Mouse (Mus musculus) heart, adult 8-10 months (tissue): ENCODE measurements around the gene Gm28041. TPM values are rescaled to one million over a fixed set of nuclear protein-coding genes. Genes with fewer than 3 reads are reported as not detected.
"Not testable (repeated sequence)": the region's sequence is repeated elsewhere in the genome, so short reads cannot be mapped to it uniquely, and the experiment has no call there.

Experiments
- DNase-seq: peaks from one replicate; pipeline ENCODE4 v3.0.0; 2022; ENCODE audit warnings: low spot score
- total RNA-seq, 4 experiments: library from RNA; stranded (reverse); gene quantifications; 2 replicates each; pipeline ENCODE4 v1.2.4; 2022

Gene Gm28041
- total RNA-seq: 1 to 10 TPM in 3 of 4 experiments, under 1 TPM in 1; 0.53 to 1.9 (median 1.3) TPM

DNA sequence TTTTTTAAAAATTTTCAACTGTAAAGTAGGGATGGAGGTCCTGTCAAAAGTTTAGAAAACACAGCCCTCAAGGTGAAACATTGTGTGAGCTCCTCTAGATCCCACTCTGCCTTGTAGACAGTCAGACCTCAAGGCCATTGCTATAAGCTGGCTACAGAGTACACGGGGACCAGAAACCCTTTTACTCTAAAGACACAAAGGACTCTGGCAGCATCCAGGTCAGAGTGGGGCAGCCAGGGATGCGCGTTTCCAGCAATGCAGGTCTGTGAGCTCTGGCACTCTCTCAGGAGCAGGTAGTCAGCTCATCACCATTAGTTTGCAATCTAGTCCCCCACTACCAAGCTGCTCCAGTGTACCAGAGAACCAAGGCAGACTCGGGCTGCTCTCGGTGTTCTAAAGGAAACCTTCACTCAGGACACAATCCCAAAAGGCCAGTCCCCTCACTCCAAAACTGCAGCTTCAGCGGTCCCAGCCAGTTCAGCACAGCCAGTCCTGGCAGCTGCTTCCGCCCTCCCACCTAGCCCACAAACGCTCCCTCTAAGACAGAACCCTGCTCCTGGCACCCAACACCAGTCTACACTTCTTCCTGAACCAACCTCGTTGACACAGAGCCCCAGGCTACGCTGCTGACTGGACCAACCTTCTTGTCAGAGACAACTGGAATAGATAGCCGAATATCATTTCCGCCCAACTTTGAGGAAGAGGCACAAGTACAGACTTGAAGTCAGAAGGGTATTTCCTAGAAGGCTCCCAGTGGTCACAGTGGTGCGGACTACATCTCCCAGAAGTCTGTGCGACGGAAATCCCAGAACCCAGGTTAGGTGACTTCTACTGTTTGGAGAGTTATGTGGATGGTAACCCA, at the start of gene Gm28041, which contains the start of gene Zfp456:
TSS of gene Gm28041 (minus strand) at position 684 of the 862 bp plus-strand sequence.
TSS of gene Zfp456 (minus strand) at position 761 of the 862 bp plus-strand sequence.
- DNase-seq: peak; percentile 84

DNA sequence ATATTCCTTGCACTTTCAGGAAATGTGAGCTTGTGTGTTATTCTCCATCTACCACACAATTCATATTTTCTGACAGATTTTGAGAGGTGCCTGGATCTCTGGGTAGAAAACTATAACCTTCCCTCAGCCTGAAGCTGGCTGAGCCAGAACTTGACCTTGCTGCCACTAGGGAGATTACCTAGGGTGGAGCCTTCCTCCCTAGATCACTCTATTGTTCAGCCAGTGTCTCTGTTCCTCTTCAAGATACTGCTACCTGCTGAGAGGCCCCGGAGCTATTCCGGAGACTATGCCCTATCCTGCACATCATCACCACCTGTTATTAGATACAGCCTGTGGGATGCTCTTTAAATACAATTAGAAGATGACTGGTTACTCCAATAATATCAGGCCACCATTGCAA, 47.0 kb upstream of the Gm28041 start:
- DNase-seq: not testable (repeated sequence)

DNA sequence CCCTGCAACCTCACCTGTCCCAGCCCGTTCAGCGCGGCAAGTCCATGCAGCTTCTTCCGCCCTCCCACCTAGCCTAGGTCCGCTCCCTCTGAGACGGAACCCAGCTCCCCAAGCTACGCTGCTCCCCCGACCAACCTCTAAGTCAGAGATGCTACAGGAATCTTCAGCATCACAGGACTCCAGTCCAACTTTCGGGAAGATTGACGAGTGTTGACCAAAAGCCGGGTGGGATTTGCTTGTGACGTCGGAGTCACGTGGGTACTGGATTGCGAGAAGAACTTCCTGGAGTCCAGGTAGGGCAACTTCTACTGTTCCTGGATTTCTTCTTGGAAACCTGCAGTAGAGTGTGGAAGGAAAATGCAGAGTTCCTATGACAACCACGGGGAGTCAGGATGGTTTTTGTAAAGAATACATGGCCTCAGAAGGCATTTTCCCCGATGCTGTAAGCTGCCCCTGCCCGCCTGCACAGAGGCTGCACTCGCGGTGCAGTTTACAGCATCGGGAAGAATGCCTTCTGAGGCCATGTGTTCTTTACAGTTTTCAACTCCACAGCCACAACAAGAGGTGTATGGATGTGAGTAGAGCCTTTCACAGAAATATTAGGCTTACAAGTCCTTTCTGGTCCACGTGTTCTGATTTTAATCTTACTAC, 45.8 kb upstream of the Gm28041 start, which contains the start of gene Zfp459:
TSS of gene Zfp459 (minus strand) at position 212 of the 651 bp plus-strand sequence.
- DNase-seq: no peak

DNA sequence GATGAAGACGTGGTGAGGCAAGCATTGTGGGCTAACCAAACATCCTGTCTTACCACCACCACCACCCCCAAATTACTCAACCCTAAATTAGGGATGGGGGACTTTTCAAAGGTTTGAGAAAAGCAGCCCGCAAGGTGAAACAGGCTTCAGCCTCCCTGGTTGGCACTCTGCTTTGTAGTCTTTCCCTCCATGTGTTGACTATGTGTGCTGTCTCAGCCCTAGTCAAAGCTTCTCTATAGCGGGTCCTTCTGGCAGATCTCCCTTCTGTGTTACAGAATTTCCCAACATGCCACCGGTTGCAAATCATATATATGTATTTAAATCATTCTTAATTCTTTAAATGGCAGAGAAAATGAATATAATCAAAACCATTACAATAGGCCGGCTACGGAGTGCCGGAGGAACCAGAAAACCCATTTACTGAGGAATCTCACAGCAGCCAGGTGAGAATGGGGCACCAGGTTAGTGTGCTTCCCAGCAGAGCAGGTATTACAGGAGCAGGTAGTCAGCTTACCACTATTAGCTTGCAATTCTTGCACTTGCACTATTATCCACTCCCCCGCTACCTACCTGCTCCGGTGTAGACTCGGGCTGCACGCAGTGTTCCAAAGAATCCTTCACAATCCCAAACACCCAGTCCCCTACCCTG, 45.1 kb upstream of the Gm28041 start:
- no peak for DNase-seq

GRCm38 (mm10) chr13:67416811-67417210, 41.3 kb upstream of the Gm28041 start:
- DNase-seq: no peak

GRCm38 (mm10) chr13:67415759-67416158, 40.2 kb upstream of the Gm28041 start:
- DNase-seq: no peak

GRCm38 (mm10) chr13:67413634-67414033, 38.1 kb upstream of the Gm28041 start:
- not testable (repeated sequence) for DNase-seq

- peak; percentile 84 for DNase-seq
These were observed 23.8 kb upstream of the Gm28041 start, which contains the start of gene Zfp429 for GRCm38 (mm10) chr13:67399183-67399903. TSS of gene Zfp429 (minus strand) at chr13:67399819.

DNA sequence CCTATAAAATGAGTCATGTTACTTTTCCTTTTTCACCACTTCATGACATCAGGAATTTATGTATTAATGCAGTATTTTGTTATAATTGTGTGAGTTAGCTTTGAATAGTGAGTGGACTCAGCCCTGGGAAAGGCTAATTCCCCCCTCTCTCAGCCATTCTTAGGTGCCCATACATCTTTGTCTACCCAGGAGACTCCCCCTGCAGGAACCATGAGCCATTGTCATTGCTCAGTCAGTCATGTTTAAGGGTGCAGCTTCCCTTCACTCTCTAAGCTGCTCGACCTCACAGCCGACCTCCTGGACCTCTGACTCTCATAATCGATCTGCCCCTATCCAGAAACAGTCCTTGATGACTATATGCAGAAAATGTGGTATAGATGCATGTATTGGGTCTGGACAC, 722 bp upstream of the Gm28041 start:
- not testable (repeated sequence) for DNase-seq

DNA sequence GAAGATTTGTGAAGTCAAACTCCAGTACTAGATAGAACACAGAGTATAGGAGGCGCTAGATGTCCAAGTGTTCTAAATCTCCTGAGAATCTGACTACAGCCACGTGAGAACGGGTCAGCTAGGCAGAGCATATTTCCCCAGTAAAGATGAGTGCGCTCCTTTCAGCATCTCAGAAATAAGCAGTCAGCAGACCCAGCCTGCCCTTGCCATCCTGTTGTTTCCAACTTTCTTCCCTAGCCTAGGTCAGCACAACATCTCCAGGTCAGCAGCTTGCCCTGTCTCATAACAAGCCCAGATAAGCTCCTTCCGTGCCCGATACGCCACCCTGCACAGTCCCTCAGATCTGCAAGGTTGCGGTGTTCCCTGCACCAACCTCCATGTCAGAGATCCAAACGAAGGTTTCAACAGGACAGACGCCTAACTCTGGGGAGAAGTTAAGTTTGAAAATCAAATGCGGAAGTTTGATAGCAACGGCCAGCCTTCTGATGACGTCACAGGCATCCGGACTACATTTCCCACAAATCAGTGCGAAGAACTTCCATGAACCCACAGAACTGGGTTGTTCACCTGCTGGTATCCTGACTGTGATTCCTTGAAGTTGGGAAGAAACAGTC, 15.3 kb downstream of the Gm28041 start, which contains the start of the genes Gm28044 and Zfp953:
TSS of gene Gm28044 (minus strand) at position 406 of the 614 bp plus-strand sequence.
TSS of gene Zfp953 (minus strand) at position 475 of the 614 bp plus-strand sequence.
- DNase-seq: peak; percentile 96

- DNase-seq: no peak
These were observed 23.7 kb downstream of the Gm28041 start for GRCm38 (mm10) chr13:67351854-67352253.

DNA sequence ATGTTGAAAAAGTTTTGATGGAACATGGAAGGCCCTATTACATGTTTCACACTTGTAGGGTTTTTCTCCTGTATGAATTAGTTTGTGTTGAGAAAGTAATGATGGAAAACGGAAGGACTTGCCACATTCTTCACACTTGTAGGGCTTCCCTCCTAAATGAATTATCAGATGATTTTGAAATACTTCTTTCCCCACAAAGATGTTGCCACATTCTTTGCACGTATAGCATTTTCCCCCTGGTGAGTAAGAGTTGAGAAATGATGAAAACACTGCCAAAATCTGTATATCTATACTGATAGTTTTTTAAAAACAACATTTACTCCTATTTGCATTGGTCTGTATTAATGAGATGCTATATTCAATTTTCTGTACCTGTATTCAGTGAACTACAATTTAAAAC, 32.1 kb downstream of the Gm28041 start:
- no peak for DNase-seq

GRCm38 (mm10) chr13:67332877-67333276, 42.7 kb downstream of the Gm28041 start:
- DNase-seq: no peak

DNA sequence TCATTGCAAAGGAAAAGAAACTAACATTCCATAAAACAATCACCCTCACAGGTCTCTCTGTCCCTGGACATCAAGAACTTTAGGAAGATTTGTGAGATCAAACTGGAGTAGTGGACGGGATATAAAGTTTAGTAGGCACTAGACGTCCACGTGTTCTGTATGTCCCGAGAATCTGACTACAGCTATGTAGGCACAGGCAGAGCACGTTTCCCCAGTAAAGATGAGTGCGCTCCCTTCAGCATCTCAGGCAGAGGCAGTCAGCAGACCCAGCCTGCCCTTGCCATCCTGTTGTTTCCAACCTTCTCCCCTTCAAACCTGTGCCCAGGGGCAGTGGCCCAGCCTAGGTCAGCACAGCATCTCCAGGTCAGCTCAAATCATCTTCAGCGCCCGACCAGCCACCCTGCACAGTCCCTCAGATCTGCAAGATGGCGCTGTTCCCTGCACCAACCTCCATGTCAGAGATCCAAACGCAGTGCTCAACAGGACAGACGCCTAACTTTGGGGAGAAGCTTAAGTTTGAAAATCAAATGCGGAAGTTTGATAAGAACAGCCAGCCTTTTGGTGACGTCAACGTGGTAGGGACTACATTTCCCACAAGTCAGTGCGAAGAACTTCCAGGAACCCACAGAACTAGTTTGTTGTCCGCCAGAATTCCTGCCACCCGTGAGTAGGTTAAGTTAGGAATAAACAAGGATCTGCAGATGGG, 43.4 kb downstream of the Gm28041 start, which contains the start of gene Zfp595:
TSS of gene Zfp595 (minus strand) at position 552 of the 706 bp plus-strand sequence.
- DNase-seq: peak; percentile 93

- peak; percentile 19 for DNase-seq
These were observed 68.8 kb downstream of the Gm28041 start for GRCm38 (mm10) chr13:67306718-67307117.

- DNase-seq: peak; percentile 93
These were observed 69.5 kb downstream of the Gm28041 start, which contains the start of gene Zfp457 for GRCm38 (mm10) chr13:67305822-67306672. TSS of gene Zfp457 (minus strand) at chr13:67306485.
